ENCODE assay signal across 9 mouse cellular contexts in genomic region chr3:30514901-30515794, GRCm38 (mm10). TPM values are rescaled to one million over a fixed set of nuclear protein-coding genes. Genes with fewer than 3 reads are reported as not detected.
DNase-seq lines count a peak whose midpoint lies in the region; ATAC-seq and TF ChIP-seq lines count a peak whose summit lies in the region.
"Had no signal": no experiment of that assay in that cellular context is flagged by ENCODE, and none has a peak within 500 bp of the region (broad histone marks: within the 10 kb centered on the region; RNA-seq: fewer than 3 reads in every experiment).

No protein-coding gene starts in this region.

- peak; percentile 16 to 24 for DNase-seq in left cerebral cortex, postnatal 25 days (ENCODE audit: low spot score in 2 of 2)
- DNase-seq in left cerebral cortex, adult 8-10 months (ENCODE audit: low spot score in 2 of 2), result no peak
- peak; percentile 85 for DNase-seq in embryonic facial prominence, embryonic 11.5 days (ENCODE audit: low spot score)
- DNase-seq in heart, embryonic 10.5 days (ENCODE audit: low spot score), result peak; percentile 79
- DNase-seq in kidney, adult 2 months, result peak; percentile 78
- peak; percentile 91 for DNase-seq in lung, embryonic 14.5 days
- peak; percentile 83 for DNase-seq in retina, embryonic 14.5 days (ENCODE audit: low spot score)
- no peak for DNase-seq in frontal cortex, postnatal 25 days (ENCODE audit: low spot score in 2 of 2)

- ATAC-seq in embryonic facial prominence, embryonic 11.5 days (replicated peaks; ENCODE audit: insufficient number of reproducible peaks, low FRiP score, low TSS enrichment, low read depth), result peak; percentile 87
- ATAC-seq in lung, embryonic 14.5 days (ENCODE audit: insufficient read depth), result peak; percentile 95

- WGBS in embryonic facial prominence, embryonic 11.5 days, result under 1% methylated on average over 59 of the region's 62 CpGs
- WGBS in heart, embryonic 10.5 days, result under 1% methylated on average over 62 of the region's 62 CpGs
- WGBS in kidney, adult 2 months, result 2% methylated on average over 62 of the region's 62 CpGs
- WGBS in lung, embryonic 14.5 days, result under 1% methylated on average over 62 of the region's 62 CpGs

- H3K4me2 ChIP-seq in embryonic facial prominence, embryonic 11.5 days (ENCODE audit: low read depth, low read length), result peak overlapping the region; percentile 89
- peak overlapping the region; percentile 92 for H3K4me2 ChIP-seq in lung, embryonic 14.5 days

- no peak for TF ChIP-seq POLR2A in kidney, adult 2 months (IDR thresholded peaks at IDR 0.05; ENCODE audit: low read depth, low read length)

- peak overlapping the region; percentile 56 for H3K9ac ChIP-seq in embryonic facial prominence, embryonic 11.5 days (replicated peaks; ENCODE audit: low read length)
- H3K9ac ChIP-seq in lung, embryonic 14.5 days, result peak overlapping the region; percentile 70

- intact Hi-C loops in left cerebral cortex, postnatal 25 days (cut with DNase I), result loop anchor here (5.0 to 10.0 kb wide), 2 partner anchors 293 to 500 kb away; no protein-coding TSS in a partner anchor

- H3K9me3 ChIP-seq in embryonic facial prominence, embryonic 11.5 days (replicated peaks; ENCODE audit: control insufficient read depth, low read length), result no peaks in the 10 kb centered on the region
- H3K9me3 ChIP-seq in heart, embryonic 10.5 days, result no peaks in the 10 kb centered on the region
- no peaks in the 10 kb centered on the region for H3K9me3 ChIP-seq in lung, embryonic 14.5 days (ENCODE audit: low read depth, low read length)

- peak; percentile 46 for TF ChIP-seq CTCF in kidney, adult 2 months (conservative IDR thresholded peaks at IDR 0.05; ENCODE audit: insufficient read depth, insufficient read length, low read depth, low read length)
- peak; percentile 70 for TF ChIP-seq CTCF in lung, embryonic 14.5 days (IDR thresholded peaks at IDR 0.05; ENCODE audit: low read depth)

- peak overlapping the region; percentile 58 for H3K27ac ChIP-seq in embryonic facial prominence, embryonic 11.5 days (replicated peaks; ENCODE audit: low read depth, low read length)
- peak overlapping the region; percentile 83 for H3K27ac ChIP-seq in heart, embryonic 10.5 days
- no peak overlapping the region; the same call in 1 of the 2 replicates for H3K27ac ChIP-seq in kidney, adult 2 months (ENCODE audit: insufficient read depth, low read depth, low read length)
- H3K27ac ChIP-seq in lung, embryonic 14.5 days (ENCODE audit: low read depth), result peak overlapping the region; percentile 97

- peak overlapping the region; percentile 39 for H3K4me3 ChIP-seq in embryonic facial prominence, embryonic 11.5 days (ENCODE audit: low read depth, low read length)
- peak overlapping the region; percentile 60 for H3K4me3 ChIP-seq in heart, embryonic 10.5 days
- H3K4me3 ChIP-seq in kidney, adult 2 months (ENCODE audit: insufficient read depth, low read depth, low read length), result peak overlapping the region; percentile 43
- peak overlapping the region; percentile 52 for H3K4me3 ChIP-seq in lung, embryonic 14.5 days (ENCODE audit: low read depth, low read length)

- H3K27me3 ChIP-seq in embryonic facial prominence, embryonic 11.5 days (ENCODE audit: control insufficient read depth, insufficient read depth, low read length), result peaks cover 4% of the 10 kb centered on the region; the same call in 1 of the 2 replicates
- peaks cover 61% of the 10 kb centered on the region for H3K27me3 ChIP-seq in heart, embryonic 10.5 days (ENCODE audit: insufficient read depth, poor library complexity, severe bottlenecking)
- peaks cover 5% of the 10 kb centered on the region for H3K27me3 ChIP-seq in kidney, adult 2 months (replicated peaks; ENCODE audit: control insufficient read depth, insufficient read depth, low read length)
- H3K27me3 ChIP-seq in lung, embryonic 14.5 days (ENCODE audit: insufficient read depth, low read length), result peaks cover 52% of the 10 kb centered on the region

- no peaks in the 10 kb centered on the region for H3K36me3 ChIP-seq in embryonic facial prominence, embryonic 11.5 days (replicated peaks; ENCODE audit: control insufficient read depth, insufficient read depth, low read depth, low read length)
- H3K36me3 ChIP-seq in heart, embryonic 10.5 days, result no peaks in the 10 kb centered on the region
- no peaks in the 10 kb centered on the region for H3K36me3 ChIP-seq in kidney, adult 2 months (ENCODE audit: control insufficient read depth, insufficient read depth, low read length)
- no peaks in the 10 kb centered on the region for H3K36me3 ChIP-seq in lung, embryonic 14.5 days (ENCODE audit: insufficient read depth)
- H3K36me3 ChIP-seq: G1E had no signal

- 0 out of 2 replicates have a peak, but pooled peaks cover 2% of the 10 kb centered on the region for H3K4me1 ChIP-seq in embryonic facial prominence, embryonic 11.5 days (ENCODE audit: control insufficient read depth, insufficient read depth, low read length)
- peaks cover 25% of the 10 kb centered on the region for H3K4me1 ChIP-seq in heart, embryonic 10.5 days
- H3K4me1 ChIP-seq in kidney, adult 2 months (ENCODE audit: control insufficient read depth, insufficient read depth, low read length), result peaks cover 2% of the 10 kb centered on the region; the same call in 1 of the 2 replicates
- peaks cover 4% of the 10 kb centered on the region; the same call in 1 of the 2 replicates for H3K4me1 ChIP-seq in lung, embryonic 14.5 days (ENCODE audit: insufficient read depth)

RNA-seq across cellular contexts. Expression of gene Mecom, which starts 32.7 kb away (rescaled TPM):
- 1 to 10 TPM; 3.0 to 3.2 TPM for total RNA-seq in left cerebral cortex, postnatal 25 days (2021)
- 1 to 10 TPM; 3.4 to 6.2 (median 5.2) TPM for total RNA-seq in left cerebral cortex, adult 8-10 months (2022)
- 46.3 and 48.4 TPM in 2 replicates for polyA plus RNA-seq in embryonic facial prominence, embryonic 11.5 days (2014; fragmentation: Nextera tagmentation; extraction: Ambion mirVana)
- 28.4 and 40.3 TPM in 2 replicates for polyA plus RNA-seq in heart, embryonic 10.5 days (2016; fragmentation: Nextera tagmentation; extraction: Ambion mirVana)
- 12.9 and 16.1 TPM in 2 replicates for polyA plus RNA-seq in kidney, adult 2 months (2012; rRNA removed)
- polyA plus RNA-seq in lung, embryonic 14.5 days (2014; fragmentation: Nextera tagmentation; extraction: Ambion mirVana), result 74.0 and 77.5 TPM in 2 replicates
- polyA plus RNA-seq: G1E had no signal

Comparison
In these comparisons a context has a peak if more than half of its experiments do, and no peak if none do; other contexts are left out.
1. DNase-seq: peak in left cerebral cortex, postnatal 25 days (2 of 2), embryonic facial prominence, embryonic 11.5 days (single experiment), heart, embryonic 10.5 days (single experiment), kidney, adult 2 months (single experiment), lung, embryonic 14.5 days (single experiment) and retina, embryonic 14.5 days (single experiment); none in left cerebral cortex, adult 8-10 months (0 of 2) and frontal cortex, postnatal 25 days (0 of 2).
2. Peak in every context shown above with its lines, with median percentiles within 50 percentile points of each other: H3K4me3 ChIP-seq.